Mouse (Mus musculus) liver, postnatal 0 days (tissue): ENCODE data around the gene Hdac9. TPM values are rescaled to one million over a fixed set of nuclear protein-coding genes. Genes with fewer than 3 reads are reported as not detected.

Experiments
- ATAC-seq: fragments of 200-750 bp; cut with Nextera tagmentation; 2 replicates; pipeline ENCODE4 v1.8.0; 2017; ENCODE audit warnings: mild to moderate bottlenecking, moderate library complexity
- DNase-seq: peaks from one replicate; pipeline ENCODE4 v3.0.0-alpha.2; 2016
- H3K27ac ChIP-seq: fragments of 300-500 bp; sonication (generic); 2 replicates; pipeline ENCODE4 v1.5.1; 2014; ENCODE audit warnings: antibody characterized with exemption, moderate library complexity, mild to moderate bottlenecking, low read depth
- H3K27me3 ChIP-seq: fragments of 300-500 bp; sonication (generic); 2 replicates; pipeline ENCODE4 v1.6.1; 2014; ENCODE audit warnings: low read length, control low read depth, mixed read lengths; ENCODE audit not compliant: insufficient read depth
- H3K36me3 ChIP-seq: fragments of 300-500 bp; sonication (generic); replicated peaks from 2 replicates; pipeline ENCODE4 v1.6.1; 2014; ENCODE audit warnings: mild to moderate bottlenecking, control low read depth, low read length, moderate library complexity, mixed read lengths; ENCODE audit not compliant: insufficient read depth
- H3K4me1 ChIP-seq: fragments of 300-500 bp; sonication (generic); 2 replicates; pipeline ENCODE4 v1.6.1; 2014; ENCODE audit warnings: antibody characterized with exemption, mild to moderate bottlenecking, control low read depth; ENCODE audit not compliant: insufficient read depth
- H3K4me2 ChIP-seq: fragments of 300-500 bp; sonication (generic); 2 replicates; pipeline ENCODE4 v1.6.1; 2014; ENCODE audit warnings: low read depth, mild to moderate bottlenecking, low read length, moderate library complexity, mixed read lengths
- H3K4me3 ChIP-seq: fragments of 300-500 bp; sonication (generic); 2 replicates; pipeline ENCODE4 v1.5.1; 2014; ENCODE audit warnings: low read depth, low read length
- H3K9ac ChIP-seq: fragments of 300-500 bp; sonication (generic); replicated peaks from 2 replicates; pipeline ENCODE4 v1.6.1; 2014; ENCODE audit warnings: mild to moderate bottlenecking, moderate library complexity
- H3K9me3 ChIP-seq: fragments of 300-500 bp; sonication (generic); 2 replicates; pipeline ENCODE4 v1.6.1; 2016; ENCODE audit warnings: mild to moderate bottlenecking, control low read depth, low read length, mixed read lengths
- CTCF ChIP-seq: sonication (generic); IDR thresholded peaks from 2 replicates; pipeline ENCODE4 v1.5.1; 2016; ENCODE audit warnings: antibody characterized with exemption, low read depth
- EP300 ChIP-seq: IDR thresholded peaks from 2 replicates; pipeline ENCODE4 v1.6.1; 2016; ENCODE audit warnings: antibody characterized with exemption, low read depth, mild to moderate bottlenecking
- WGBS: fragments of 180-500 bp; shearing (Covaris S2); extraction: QIAGEN DNeasy Blood & Tissue Kit; methylation state at CpG from one replicate; pipeline ENCODE4 v1.1.7; 2014; ENCODE audit not compliant: insufficient replicate concordance; 5-methylcytosine and 5-hydroxymethylcytosine counted together
- polyA plus RNA-seq: library from polyadenylated mRNA; unstranded; fragments of >200 nt; fragmentation: Nextera tagmentation; extraction: Ambion mirVana; gene quantifications from 2 replicates; pipeline ENCODE4 v1.2.1, GENCODE M21; 2015

Gene Hdac9
- polyA plus RNA-seq, 1 experiment from 2014 or later, result 1.3 TPM

DNA sequence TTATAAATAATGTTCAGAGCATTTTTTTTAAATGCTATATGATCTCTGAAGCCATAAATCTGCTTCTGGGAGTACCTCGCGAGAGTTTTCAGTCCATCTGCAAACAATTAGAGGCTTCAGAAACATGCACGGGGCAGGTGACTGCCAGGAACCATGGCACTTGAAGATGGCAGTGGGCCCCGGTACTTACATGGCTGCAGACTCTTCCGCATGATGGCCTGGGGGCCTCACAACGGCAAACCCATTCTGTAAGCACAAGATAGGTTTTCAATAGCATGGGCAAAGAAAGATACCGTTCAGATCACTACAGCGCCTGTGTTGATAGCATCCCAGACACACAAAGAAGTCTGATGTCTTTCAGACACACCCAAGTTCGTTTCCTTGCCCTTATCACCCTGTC is 695.9 kb downstream of the Hdac9 start:
- no peaks in the 10 kb centered on the region for H3K4me1 ChIP-seq

DNA sequence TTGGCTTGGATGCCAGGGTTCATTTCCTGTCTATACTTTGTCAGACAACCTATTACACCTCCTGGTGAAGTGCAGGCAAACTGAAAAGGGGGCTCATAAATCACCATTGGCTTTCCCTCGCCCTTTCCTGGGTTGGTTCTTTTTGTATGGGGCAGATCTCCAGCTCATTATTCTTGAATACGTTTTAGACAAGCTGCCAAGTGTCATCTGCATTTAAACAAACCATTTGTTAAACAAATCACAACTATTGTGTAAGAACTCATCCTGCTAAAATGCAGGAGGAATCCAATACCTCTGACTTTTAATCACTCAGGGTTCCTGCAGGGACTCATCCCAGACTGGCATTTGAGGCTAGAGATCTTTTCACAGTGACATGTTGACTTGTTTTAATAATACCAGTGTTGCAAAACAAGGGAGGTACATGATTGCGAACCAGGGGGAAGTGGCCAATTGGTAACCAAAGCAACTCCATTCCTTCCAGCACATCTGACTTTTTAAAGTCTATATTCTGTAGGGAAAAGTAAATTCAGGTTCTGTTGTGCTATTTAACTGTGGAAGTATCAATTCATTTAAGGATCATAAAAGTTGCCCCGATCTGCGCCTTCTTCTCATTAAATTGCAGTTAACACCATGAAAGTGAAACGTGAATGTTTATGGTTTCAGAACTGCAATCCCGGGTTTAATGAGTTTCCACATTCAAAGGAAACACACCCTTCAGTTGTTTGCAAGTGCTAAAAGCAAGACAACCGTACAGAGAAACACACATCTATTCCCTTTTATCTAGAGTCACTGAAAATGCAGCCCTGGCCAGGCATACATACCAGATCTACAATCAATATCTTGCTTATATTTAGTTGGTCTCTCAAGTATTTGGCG is 696.6 kb downstream of the Hdac9 start:
- DNase-seq (no peak), ATAC-seq (no peak)
- H3K27me3 ChIP-seq, result no peaks in the 10 kb centered on the region
- H3K4me2 ChIP-seq, result no peak overlapping the region
- TF ChIP-seq CTCF (no peak), EP300 (no peak)
- H3K9ac ChIP-seq, result no peak overlapping the region
- H3K4me3 ChIP-seq, result no peak overlapping the region
- WGBS, result 62% methylated on average over 9 of the region's 9 CpGs
- no peaks in the 10 kb centered on the region for H3K9me3 ChIP-seq
- no peaks in the 10 kb centered on the region for H3K36me3 ChIP-seq
- H3K4me1 ChIP-seq, result no peaks in the 10 kb centered on the region
- no peak overlapping the region for H3K27ac ChIP-seq

More for the DNA sequence above, 695.9 kb downstream of the Hdac9 start:
- ATAC-seq, result no peak
- no peaks in the 10 kb centered on the region for H3K9me3 ChIP-seq
- H3K4me3 ChIP-seq, result no peak overlapping the region
- H3K4me2 ChIP-seq, result no peak overlapping the region
- no peak for DNase-seq
- 70% methylated on average over 9 of the region's 9 CpGs for WGBS
- no peaks in the 10 kb centered on the region for H3K27me3 ChIP-seq
- no peaks in the 10 kb centered on the region for H3K36me3 ChIP-seq
- no peak overlapping the region for H3K9ac ChIP-seq
- no peak overlapping the region for H3K27ac ChIP-seq
- TF ChIP-seq EP300, result no peak
- no peak for TF ChIP-seq CTCF

DNA sequence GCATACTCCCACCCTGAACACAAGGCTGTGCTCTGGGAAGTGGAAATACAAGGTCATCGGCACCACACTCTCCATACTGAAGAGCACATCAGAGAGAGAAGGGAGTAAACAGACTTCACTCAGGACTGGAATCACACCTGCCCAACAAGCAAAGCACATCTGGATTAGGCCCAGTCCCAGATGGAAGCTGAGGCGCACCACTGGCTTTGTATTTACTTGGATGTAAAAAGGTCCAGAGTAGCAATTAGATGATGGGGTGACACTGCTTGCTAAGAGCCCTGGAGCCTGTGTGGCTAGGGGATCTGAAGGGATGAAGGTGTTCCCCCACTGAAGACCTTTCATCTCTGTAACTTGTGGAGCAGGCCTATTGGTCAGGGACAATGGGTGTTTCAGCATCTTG is 698.3 kb downstream of the Hdac9 start:
- DNase-seq (no peak), ATAC-seq (no peak)
- H3K9ac ChIP-seq, result no peak overlapping the region
- H3K36me3 ChIP-seq, result no peaks in the 10 kb centered on the region
- 82% methylated on average over 2 of the region's 2 CpGs for WGBS
- H3K4me3 ChIP-seq, result no peak overlapping the region
- H3K27ac ChIP-seq, result no peak overlapping the region
- H3K4me2 ChIP-seq, result no peak overlapping the region
- TF ChIP-seq EP300 (no peak), CTCF (no peak)
- no peaks in the 10 kb centered on the region for H3K27me3 ChIP-seq
- no peaks in the 10 kb centered on the region for H3K9me3 ChIP-seq
- H3K4me1 ChIP-seq, result no peaks in the 10 kb centered on the region

DNA sequence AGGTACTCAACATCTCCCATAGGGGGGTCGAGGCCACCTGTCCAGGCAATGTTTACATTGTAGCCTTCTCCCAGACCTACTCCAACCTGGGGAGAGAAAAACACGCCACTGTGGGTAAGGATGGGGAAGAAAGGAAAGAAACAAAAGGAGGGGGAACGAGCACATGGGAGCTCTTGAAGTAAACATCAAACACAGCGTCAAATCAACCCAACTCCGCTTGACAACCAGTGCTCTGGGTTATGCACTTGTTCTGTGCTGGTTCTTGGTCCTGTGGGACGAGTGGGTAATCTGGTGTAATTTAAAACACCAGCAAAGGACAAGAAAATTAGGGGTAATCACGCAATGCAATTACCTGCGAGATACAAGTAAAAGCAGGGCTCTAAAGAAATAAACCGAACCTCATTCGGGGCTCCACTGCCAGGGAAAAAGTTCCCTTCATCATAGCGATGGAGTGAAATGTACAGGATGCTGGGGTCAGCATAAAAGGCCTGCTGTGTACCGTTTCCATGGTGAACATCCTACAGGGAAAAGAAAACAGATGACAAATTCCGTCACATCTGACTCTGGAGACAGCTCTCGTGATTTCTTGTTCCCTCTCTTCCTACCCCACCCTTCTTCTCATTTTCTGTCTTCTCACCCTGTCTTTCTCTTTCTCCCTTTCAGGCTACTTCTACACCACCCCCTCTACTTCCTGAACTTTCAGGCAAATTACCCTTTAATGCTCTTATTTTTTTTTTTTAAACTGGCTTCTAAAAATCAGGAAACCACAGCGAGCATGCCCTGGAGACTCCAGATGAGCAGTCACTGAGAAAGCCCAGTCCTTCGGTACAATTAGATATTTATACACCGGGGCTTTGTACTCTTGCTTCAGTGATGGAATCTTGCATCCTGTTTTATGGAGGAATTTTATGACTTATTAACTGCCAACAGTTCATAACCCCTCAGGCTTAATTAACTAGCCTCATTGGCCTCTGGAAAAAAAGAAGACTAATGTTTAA is 701.6 kb downstream of the Hdac9 start:
- TF ChIP-seq EP300 (no peak), CTCF (no peak)
- Histone ChIP-seq H3K4me1 (no peaks in the 10 kb centered on the region), H3K36me3 (no peaks in the 10 kb centered on the region), H3K9me3 (no peaks in the 10 kb centered on the region), H3K27me3 (no peaks in the 10 kb centered on the region), H3K9ac (no peak overlapping the region), H3K4me3 (no peak overlapping the region), H3K4me2 (no peak overlapping the region), H3K27ac (no peak overlapping the region)
- no peak for DNase-seq
- WGBS, result 50% methylated on average over 17 of the region's 17 CpGs
- no peak for ATAC-seq

DNA sequence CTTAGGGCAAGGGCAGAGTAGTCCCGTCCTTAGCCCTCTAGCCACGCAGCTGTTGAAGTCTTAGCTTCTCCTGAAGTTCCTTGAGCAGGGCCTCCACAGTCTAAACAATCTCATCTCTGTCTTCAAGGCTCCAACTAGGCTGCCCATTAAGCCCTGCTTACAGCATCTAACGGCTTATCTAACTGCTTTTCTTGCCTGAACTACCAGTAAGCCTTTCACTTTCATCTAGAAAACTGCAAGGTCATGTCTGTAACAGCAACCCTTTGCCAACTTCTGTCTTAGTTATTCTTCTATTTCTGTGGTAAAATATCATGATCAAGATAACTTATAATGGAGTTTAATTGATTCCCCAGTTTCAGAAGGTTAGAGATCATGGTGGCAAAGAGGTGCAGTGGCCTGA is 704.7 kb downstream of the Hdac9 start:
- ATAC-seq (no peak), DNase-seq (no peak)
- Histone ChIP-seq H3K27me3 (no peaks in the 10 kb centered on the region), H3K27ac (no peak overlapping the region), H3K4me2 (no peak overlapping the region), H3K36me3 (no peaks in the 10 kb centered on the region), H3K4me1 (no peaks in the 10 kb centered on the region), H3K9me3 (no peaks in the 10 kb centered on the region), H3K4me3 (no peak overlapping the region), H3K9ac (no peak overlapping the region)
- 60% methylated on average over 3 of the region's 3 CpGs for WGBS
- TF ChIP-seq EP300 (no peak), CTCF (no peak)

DNA sequence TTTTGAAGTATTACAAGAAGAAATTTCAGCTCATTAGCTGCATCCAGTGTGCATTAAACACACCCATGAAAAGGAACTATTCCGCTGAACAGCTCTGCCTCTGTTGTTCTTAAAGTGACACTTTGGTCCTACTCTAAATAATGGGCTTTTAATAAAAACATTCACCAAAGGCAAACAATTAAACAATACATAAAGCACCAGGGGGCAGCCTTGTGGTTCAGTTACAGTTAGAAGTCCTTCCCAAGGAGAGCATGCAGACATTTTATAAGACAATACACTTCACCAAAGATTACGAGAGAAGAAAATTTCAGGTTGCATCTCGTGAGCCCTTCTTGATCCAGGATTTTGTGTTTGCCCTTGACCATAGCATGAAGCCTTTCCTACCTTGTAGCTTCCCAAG is 715.4 kb downstream of the Hdac9 start:
- H3K9ac ChIP-seq, result no peak overlapping the region
- WGBS, result 81% methylated on average over 3 of the region's 3 CpGs
- H3K4me3 ChIP-seq, result no peak overlapping the region
- DNase-seq, result no peak
- H3K4me1 ChIP-seq, result no peaks in the 10 kb centered on the region
- no peak overlapping the region for H3K27ac ChIP-seq
- H3K27me3 ChIP-seq, result no peaks in the 10 kb centered on the region
- no peaks in the 10 kb centered on the region for H3K36me3 ChIP-seq
- ATAC-seq, result no peak
- no peaks in the 10 kb centered on the region for H3K9me3 ChIP-seq
- H3K4me2 ChIP-seq, result no peak overlapping the region
- TF ChIP-seq CTCF (no peak), EP300 (no peak)
